9 mouse cellular contexts compared by ENCODE assay signal in the genomic region with DNA sequence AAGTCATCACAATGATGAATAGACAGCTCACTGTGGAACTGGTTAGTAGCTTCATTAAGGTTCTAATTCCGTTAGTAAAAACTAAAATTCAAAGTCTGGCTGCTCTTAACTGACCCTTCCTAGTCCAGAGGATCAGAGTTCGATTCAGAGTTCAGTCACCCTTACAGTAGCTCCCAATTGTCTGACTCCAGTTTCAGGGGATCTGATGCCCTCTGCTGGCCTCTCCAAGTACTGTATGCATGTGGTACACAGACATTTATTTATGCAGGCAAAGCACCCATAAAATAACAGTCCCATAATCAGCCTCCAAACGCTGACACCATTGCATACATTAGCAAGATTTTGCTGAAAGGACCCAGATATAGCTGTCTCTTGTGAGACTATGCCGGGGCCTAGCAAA. TPM values are rescaled to one million over a fixed set of nuclear protein-coding genes. Genes with fewer than 3 reads are reported as not detected.
DNase-seq lines count a peak whose midpoint lies in the region; ATAC-seq and TF ChIP-seq lines count a peak whose summit lies in the region.
"Had no signal": no experiment of that assay in that cellular context is flagged by ENCODE, and none has a peak within 500 bp of the region (broad histone marks: within the 10 kb centered on the region; RNA-seq: fewer than 3 reads in every experiment).

No protein-coding gene starts in this region.

- intact Hi-C loops in gastrocnemius, postnatal 14 days (cut with DNase I; ENCODE audit: low total_unique reads), result loop anchor here (5.0 kb wide), 1 partner anchor 40 kb away; no protein-coding TSS in a partner anchor

- peak; percentile 76 for ATAC-seq in common myeloid progenitor, adult 5-6 weeks (replicated peaks; ENCODE audit: low read depth, poor library complexity, severe bottlenecking)
- ATAC-seq in lung, embryonic 14.5 days (ENCODE audit: insufficient read depth), result no peak; the same call in 1 of the 2 replicates

- in situ Hi-C loops in CH12.LX (cut with MboI; ENCODE audit: low pct_ligation_motif_present, low pct_unique_long_range_greater_than_20kb, low sequenced_read_pairs), result no loop called here

- no peak overlapping the region for H3K27ac ChIP-seq in CH12.LX (ENCODE audit: insufficient read depth, low read depth)
- H3K27ac ChIP-seq in lung, embryonic 14.5 days (ENCODE audit: low read depth), result no peak overlapping the region
- H3K27ac ChIP-seq: limb, embryonic 13.5 days had no signal

- no peak for TF ChIP-seq EP300 in CH12.LX (IDR thresholded peaks at IDR 0.05; ENCODE audit: low read length)

- H3K79me2 ChIP-seq in CH12.LX (replicated peaks; ENCODE audit: control insufficient read depth, extremely low read depth, insufficient read depth, poor library complexity, severe bottlenecking), result no peaks in the 10 kb centered on the region

- TF ChIP-seq CTCF in CH12.LX (conservative IDR thresholded peaks at IDR 0.05 in 1 of 2, IDR thresholded peaks at IDR 0.05 in 1 of 2; ENCODE audit: low read depth in 2 of 2, low read length in 2 of 2), result peak; percentile 64 to 81
- TF ChIP-seq CTCF in lung, embryonic 14.5 days (IDR thresholded peaks at IDR 0.05; ENCODE audit: low read depth), result peak; percentile 75

- TF ChIP-seq POLR2A in CH12.LX (IDR thresholded peaks at IDR 0.05; ENCODE audit: low read depth, low read length), result no peak

- no peaks in the 10 kb centered on the region for H3K27me3 ChIP-seq in CH12.LX (replicated peaks)
- H3K27me3 ChIP-seq in lung, embryonic 14.5 days (ENCODE audit: insufficient read depth, low read length), result no peaks in the 10 kb centered on the region
- H3K27me3 ChIP-seq: limb, embryonic 13.5 days had no signal

- H3K4me2 ChIP-seq in CH12.LX (ENCODE audit: insufficient read depth, low read depth, poor library complexity, severe bottlenecking), result no peak overlapping the region
- H3K4me2 ChIP-seq in lung, embryonic 14.5 days, result no peak overlapping the region
- H3K4me2 ChIP-seq: limb, embryonic 13.5 days had no signal

- peaks cover 0 to 17% of the 10 kb centered on the region in 2 experiments for H3K36me3 ChIP-seq in CH12.LX (replicated peaks in 1 of 2; ENCODE audit: control insufficient read depth in 1 of 2, insufficient read depth in 1 of 2, low read length in 1 of 2)
- no peaks in the 10 kb centered on the region for H3K36me3 ChIP-seq in lung, embryonic 14.5 days (ENCODE audit: insufficient read depth)
- H3K36me3 ChIP-seq: limb, embryonic 13.5 days had no signal

- peak; percentile 67 for DNase-seq in CH12.LX (ENCODE audit: extremely low read depth)
- DNase-seq in adrenal gland, adult (ENCODE audit: inconsistent age in 2 of 2, low spot score in 1 of 2), result peak; percentile 63 to 92
- DNase-seq in gastrocnemius, postnatal 14 days, result peak; percentile 54
- peak; percentile 83 for DNase-seq in layer of hippocampus, adult 11-12 months (ENCODE audit: low spot score)
- peak; percentile 83 for DNase-seq in lung, embryonic 14.5 days
- DNase-seq in retina, postnatal 1 day, result peak; percentile 74
- peak; percentile 77 for DNase-seq in urinary bladder, postnatal 14 days (ENCODE audit: low spot score)

- peak; percentile 71 for TF ChIP-seq RAD21 in CH12.LX (IDR thresholded peaks at IDR 0.05; ENCODE audit: low read depth, low read length)

- no peak overlapping the region for H3K4me3 ChIP-seq in CH12.LX (replicated peaks in 1 of 3; ENCODE audit: low read depth in 2 of 3, low read length in 2 of 3, poor library complexity in 1 of 3)
- H3K4me3 ChIP-seq in lung, embryonic 14.5 days (ENCODE audit: low read depth, low read length), result no peak overlapping the region
- H3K4me3 ChIP-seq: limb, embryonic 13.5 days had no signal

- no peak overlapping the region for H3K9ac ChIP-seq in CH12.LX (ENCODE audit: insufficient read depth, low read depth)
- no peak overlapping the region for H3K9ac ChIP-seq in lung, embryonic 14.5 days
- H3K9ac ChIP-seq: limb, embryonic 13.5 days had no signal

- peaks cover 0 to 5% of the 10 kb centered on the region in 2 experiments; a peak in 1 of 4 replicates for H3K4me1 ChIP-seq in CH12.LX (ENCODE audit: control insufficient read depth in 1 of 2, insufficient read depth in 2 of 2)
- no peaks in the 10 kb centered on the region for H3K4me1 ChIP-seq in lung, embryonic 14.5 days (ENCODE audit: insufficient read depth)
- H3K4me1 ChIP-seq: limb, embryonic 13.5 days had no signal

- no peaks in the 10 kb centered on the region for H3K9me3 ChIP-seq in CH12.LX (replicated peaks; ENCODE audit: low read length)
- H3K9me3 ChIP-seq in lung, embryonic 14.5 days (ENCODE audit: low read depth, low read length), result no peaks in the 10 kb centered on the region
- H3K9me3 ChIP-seq: limb, embryonic 13.5 days had no signal

- dilution Hi-C loops in CH12.LX (cut with MboI; ENCODE audit: extremely low pct_ligation_motif_present, extremely low pct_unique_long_range_greater_than_20kb, low sequenced_read_pairs), result no loop called here

- WGBS in lung, embryonic 14.5 days, result 23% methylated on average over 3 of the region's 4 CpGs

TF ChIP-seq in CH12.LX, 34 proteins besides CTCF, POLR2A, EP300 and RAD21:
- TF ChIP-seq ZKSCAN1 (IDR thresholded peaks at IDR 0.05; ENCODE audit: borderline replicate concordance, low read depth, low read length) (no peak), SMC3 (IDR thresholded peaks at IDR 0.05; ENCODE audit: low read depth, low read length) (peak; percentile 71), KAT2A (IDR thresholded peaks at IDR 0.05; ENCODE audit: insufficient replicate concordance, low read length) (no peak), IRF4 (IDR thresholded peaks at IDR 0.05; ENCODE audit: low read depth, low read length) (0 out of 2 replicates have a peak, but pooled peaks have one; percentile 22), PAX5 (IDR thresholded peaks at IDR 0.05; ENCODE audit: low read length) (no peak)

RNA-seq across cellular contexts. Expression of a gene that starts 56.2 kb away (rescaled TPM):
- total RNA-seq in CH12.LX (2012; rRNA removed), result 0.08 TPM in 1 of 2 replicates, not detected in the other
- not detected in 2 replicates for total RNA-seq in CH12.LX (2014; rRNA removed)
- not detected in 2 replicates for polyA plus RNA-seq in CH12.LX (2012; ENCODE audit: insufficient read length, low read depth)
- 0.59 and 0.82 TPM in 2 replicates for total RNA-seq in common myeloid progenitor, adult 5-6 weeks (2017)
- total RNA-seq in gastrocnemius, postnatal 14 days (2021), result 1 to 10 TPM in 1 of 2 experiments, under 1 TPM in 1; 0.55 to 1.1 TPM
- 9.6 and 13.3 TPM in 2 replicates for polyA plus RNA-seq in lung, embryonic 14.5 days (2014; fragmentation: Nextera tagmentation; extraction: Ambion mirVana)
